Mouse (Mus musculus): Measurements from ENCODE around the gene Mvp. TPM values are rescaled to one million over a fixed set of nuclear protein-coding genes. Genes with fewer than 3 reads are reported as not detected.

The Mvp gene
- polyA plus RNA-seq, 1 experiment from 2014 or later: 11.4 TPM

GRCm38 (mm10) chr7:126941801-126942200 lies 72.6 kb downstream of the Mvp start:
- Histone ChIP-seq H3K4me1 (ENCODE audit: control insufficient read depth, insufficient read depth, low read length) (no peaks in the 10 kb centered on the region), H3K9ac (replicated peaks; ENCODE audit: low read depth, low read length) (no peak overlapping the region), H3K27me3 (ENCODE audit: control insufficient read depth, insufficient read depth, low read length) (no peaks in the 10 kb centered on the region), H3K4me2 (replicated peaks; ENCODE audit: low read depth, low read length) (no peak overlapping the region), H3K36me3 (ENCODE audit: control insufficient read depth, insufficient read depth, low read length) (peaks cover 18% of the 10 kb centered on the region; the same call in 1 of the 2 replicates), H3K27ac (ENCODE audit: low read length) (no peak overlapping the region), H3K4me3 (ENCODE audit: low read depth, low read length) (no peak overlapping the region), H3K9me3 (ENCODE audit: control insufficient read depth, low read depth, low read length) (no peaks in the 10 kb centered on the region)
- WGBS: 81% methylated on average over 5 of the region's 5 CpGs
- ATAC-seq (ENCODE audit: insufficient number of reproducible peaks, insufficient read depth, low FRiP score, low read depth): no peak

DNA sequence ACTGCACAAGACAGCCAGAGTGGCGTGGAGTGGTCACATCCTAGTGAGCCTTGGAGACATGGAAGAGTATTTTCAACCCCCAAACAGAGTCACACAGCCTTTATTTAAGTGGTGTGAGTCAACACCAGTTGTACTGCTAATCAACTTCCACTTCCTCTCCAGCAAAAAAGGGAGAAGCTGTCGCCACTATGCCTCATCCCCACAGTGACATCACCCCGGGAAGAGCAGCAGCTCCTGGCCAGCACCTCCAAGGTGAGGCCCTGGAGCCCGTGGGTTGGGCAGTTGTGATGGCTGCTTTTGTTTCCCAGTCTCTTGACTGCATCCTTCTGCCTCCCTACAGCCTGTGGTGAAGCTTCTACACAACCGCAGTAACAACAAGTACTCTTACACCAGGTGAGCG lies 73.2 kb downstream of the Mvp start:
- no peak overlapping the region for H3K27ac ChIP-seq (ENCODE audit: low read length)

More for the DNA sequence above, 73.2 kb downstream of the Mvp start:
- Histone ChIP-seq H3K4me2 (replicated peaks; ENCODE audit: low read depth, low read length) (no peak overlapping the region), H3K9me3 (ENCODE audit: control insufficient read depth, low read depth, low read length) (no peaks in the 10 kb centered on the region), H3K36me3 (ENCODE audit: control insufficient read depth, insufficient read depth, low read length) (peaks cover 18% of the 10 kb centered on the region; the same call in 1 of the 2 replicates), H3K4me1 (ENCODE audit: control insufficient read depth, insufficient read depth, low read length) (no peaks in the 10 kb centered on the region), H3K27me3 (ENCODE audit: control insufficient read depth, insufficient read depth, low read length) (no peaks in the 10 kb centered on the region), H3K4me3 (ENCODE audit: low read depth, low read length) (no peak overlapping the region), H3K9ac (replicated peaks; ENCODE audit: low read depth, low read length) (no peak overlapping the region)
- 39% methylated on average over 6 of the region's 6 CpGs for WGBS
- ATAC-seq (ENCODE audit: insufficient number of reproducible peaks, insufficient read depth, low FRiP score, low read depth): no peak

Small RNA genes lying within 50 kb of the gene (microRNA-seq; reads per million reads assigned to microRNA genes)
- gene Gm44343: not detected

Other genes starting within 250 kb of the Mvp start
- gene Gdpd3, start 248.3 kb downstream of the Mvp start, polyA plus RNA-seq (2014; fragmentation: Nextera tagmentation; extraction: Ambion mirVana): 1.6 and 2.8 TPM in 2 replicates
- 103 and 116 TPM in 2 replicates for gene Ypel3, start 237.7 kb downstream of the Mvp start, polyA plus RNA-seq (2014; fragmentation: Nextera tagmentation; extraction: Ambion mirVana)
- gene Tbx6, start 233.1 kb downstream of the Mvp start, polyA plus RNA-seq (2014; fragmentation: Nextera tagmentation; extraction: Ambion mirVana): 0.56 and 0.95 TPM in 2 replicates
- 239 and 258 TPM in 2 replicates for gene Ppp4c, start 222.1 kb downstream of the Mvp start, polyA plus RNA-seq (2014; fragmentation: Nextera tagmentation; extraction: Ambion mirVana)
- gene Fam57b, start 217.0 kb downstream of the Mvp start, polyA plus RNA-seq (2014; fragmentation: Nextera tagmentation; extraction: Ambion mirVana): 1.1 and 1.8 TPM in 2 replicates
- gene 4930451I11Rik, start 183.0 kb downstream of the Mvp start, polyA plus RNA-seq (2014; fragmentation: Nextera tagmentation; extraction: Ambion mirVana): not detected in 2 replicates
- gene Doc2a, start 167.2 kb downstream of the Mvp start, polyA plus RNA-seq (2014; fragmentation: Nextera tagmentation; extraction: Ambion mirVana): 0.75 and 2.0 TPM in 2 replicates
- 20.2 and 21.2 TPM in 2 replicates for gene Hirip3, start 152.6 kb downstream of the Mvp start, polyA plus RNA-seq (2014; fragmentation: Nextera tagmentation; extraction: Ambion mirVana)
- gene Ino80e, start 152.2 kb downstream of the Mvp start, polyA plus RNA-seq (2014; fragmentation: Nextera tagmentation; extraction: Ambion mirVana): 78.2 and 80.3 TPM in 2 replicates
- 28.0 and 30.2 TPM in 2 replicates for gene Taok2, start 129.9 kb downstream of the Mvp start, polyA plus RNA-seq (2014; fragmentation: Nextera tagmentation; extraction: Ambion mirVana)
- 29.5 and 33.4 TPM in 2 replicates for gene Tmem219, start 91.7 kb downstream of the Mvp start, polyA plus RNA-seq (2014; fragmentation: Nextera tagmentation; extraction: Ambion mirVana)
- 14.7 and 16.1 TPM in 2 replicates for gene Kctd13, start 85.7 kb downstream of the Mvp start, polyA plus RNA-seq (2014; fragmentation: Nextera tagmentation; extraction: Ambion mirVana)
- 0.35 and 0.36 TPM in 2 replicates for gene Asphd1, start 65.0 kb downstream of the Mvp start, polyA plus RNA-seq (2014; fragmentation: Nextera tagmentation; extraction: Ambion mirVana)
- gene Sez6l2, start 64.1 kb downstream of the Mvp start, polyA plus RNA-seq (2014; fragmentation: Nextera tagmentation; extraction: Ambion mirVana): 2.9 and 3.6 TPM in 2 replicates
- 96.8 and 106 TPM in 2 replicates for gene Cdipt, start 38.7 kb downstream of the Mvp start, polyA plus RNA-seq (2014; fragmentation: Nextera tagmentation; extraction: Ambion mirVana)
- 1.6 and 2.8 TPM in 2 replicates for gene Cdiptos, start 38.5 kb downstream of the Mvp start, polyA plus RNA-seq (2014; fragmentation: Nextera tagmentation; extraction: Ambion mirVana)
- gene Pagr1b, start 1.9 kb upstream of the Mvp start, polyA plus RNA-seq (2014; fragmentation: Nextera tagmentation; extraction: Ambion mirVana): not detected in 2 replicates
- 13.9 and 55.8 TPM in 2 replicates for gene Pagr1a, start 2.7 kb upstream of the Mvp start, polyA plus RNA-seq (2014; fragmentation: Nextera tagmentation; extraction: Ambion mirVana)
- gene Gm42742, start 6.5 kb upstream of the Mvp start, polyA plus RNA-seq (2014; fragmentation: Nextera tagmentation; extraction: Ambion mirVana): 32.8 and 68.9 TPM in 2 replicates
- gene Prrt2, start 6.6 kb upstream of the Mvp start, polyA plus RNA-seq (2014; fragmentation: Nextera tagmentation; extraction: Ambion mirVana): 15.5 and 16.0 TPM in 2 replicates
- gene Maz, start 12.4 kb upstream of the Mvp start, polyA plus RNA-seq (2014; fragmentation: Nextera tagmentation; extraction: Ambion mirVana): 50.3 and 54.5 TPM in 2 replicates
- 116 and 117 TPM in 2 replicates for gene Kif22, start 27.9 kb upstream of the Mvp start, polyA plus RNA-seq (2014; fragmentation: Nextera tagmentation; extraction: Ambion mirVana)
- gene Zg16, start 72.7 kb upstream of the Mvp start, polyA plus RNA-seq (2014; fragmentation: Nextera tagmentation; extraction: Ambion mirVana): not detected in 2 replicates
- gene AI467606, start 76.7 kb upstream of the Mvp start, polyA plus RNA-seq (2014; fragmentation: Nextera tagmentation; extraction: Ambion mirVana): 5.3 and 7.2 TPM in 2 replicates
- 1.4 and 2.2 TPM in 2 replicates for gene Qprt, start 107.6 kb upstream of the Mvp start, polyA plus RNA-seq (2014; fragmentation: Nextera tagmentation; extraction: Ambion mirVana)
- 0.31 and 0.33 TPM in 2 replicates for gene Spn, start 123.2 kb upstream of the Mvp start, polyA plus RNA-seq (2014; fragmentation: Nextera tagmentation; extraction: Ambion mirVana)
- 44.6 and 49.5 TPM in 2 replicates for gene Cd2bp2, start 181.4 kb upstream of the Mvp start, polyA plus RNA-seq (2014; fragmentation: Nextera tagmentation; extraction: Ambion mirVana)
- gene Tbc1d10b, start 193.8 kb upstream of the Mvp start, polyA plus RNA-seq (2014; fragmentation: Nextera tagmentation; extraction: Ambion mirVana): 15.1 and 18.7 TPM in 2 replicates
- gene Mylpf, start 194.3 kb upstream of the Mvp start, polyA plus RNA-seq (2014; fragmentation: Nextera tagmentation; extraction: Ambion mirVana): 9.7 TPM in 2 replicates
- gene Zfp553, start 218.4 kb upstream of the Mvp start, polyA plus RNA-seq (2014; fragmentation: Nextera tagmentation; extraction: Ambion mirVana): 22.9 and 24.4 TPM in 2 replicates
- gene Sept1, start 218.5 kb upstream of the Mvp start, polyA plus RNA-seq (2014; fragmentation: Nextera tagmentation; extraction: Ambion mirVana): 14.9 and 16.5 TPM in 2 replicates
- 54.9 and 55.2 TPM in 2 replicates for gene Zfp771, start 229.7 kb upstream of the Mvp start, polyA plus RNA-seq (2014; fragmentation: Nextera tagmentation; extraction: Ambion mirVana)
- gene Dctpp1, start 246.1 kb upstream of the Mvp start, polyA plus RNA-seq (2014; fragmentation: Nextera tagmentation; extraction: Ambion mirVana): 175 and 202 TPM in 2 replicates